Mouse (Mus musculus): ENCODE measurements around the gene Gramd1c.

Gramd1c gene

DNA sequence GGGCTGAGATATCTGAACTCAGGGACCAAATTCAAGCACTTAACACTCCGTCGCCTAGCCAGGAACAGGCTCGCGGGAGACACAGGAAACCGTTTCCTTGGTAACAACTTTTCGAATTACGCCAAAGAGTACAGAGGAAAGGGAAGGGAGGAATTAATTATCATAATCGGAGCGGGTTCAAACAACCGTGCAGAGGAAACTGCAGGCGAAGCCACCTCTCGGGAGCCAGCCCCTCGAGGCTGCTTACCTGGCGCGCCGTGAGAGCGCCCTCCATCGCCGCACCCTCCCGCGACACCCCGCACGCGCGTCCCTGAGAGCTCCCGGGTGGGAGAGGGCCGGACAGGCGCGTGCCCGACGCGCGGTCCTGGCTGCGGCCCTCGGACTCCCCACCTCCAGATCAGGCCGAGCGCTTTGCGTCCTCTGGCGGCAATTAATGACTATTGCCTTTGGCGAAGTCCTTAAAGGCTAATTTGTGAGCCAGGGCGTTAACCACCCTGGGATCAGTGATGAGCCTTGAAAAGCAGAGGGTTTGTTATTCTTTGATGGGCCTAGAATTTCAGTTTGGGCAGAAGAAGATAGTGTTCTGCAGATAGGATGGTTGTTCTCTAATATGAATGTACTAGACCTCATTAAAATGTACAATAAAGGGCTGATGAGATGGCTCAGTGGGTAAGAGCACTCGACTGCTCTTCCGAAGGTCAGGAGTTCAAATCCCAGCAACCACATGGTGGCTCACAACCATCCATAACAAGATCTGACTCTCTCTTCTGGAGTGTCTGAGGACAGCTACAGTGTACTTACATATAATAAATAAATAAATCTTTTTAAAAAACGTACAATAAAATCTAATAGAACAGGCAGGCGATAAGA, at the start of gene Gramd1c:
Gene Gramd1c (minus strand): TSS at position 321 of the 870 bp plus-strand sequence.
- peak; percentile 65 for DNase-seq

- DNase-seq, result peak; percentile 34
Measured at GRCm38 (mm10) chr16:44109002-44109401, 45.9 kb upstream of the Gramd1c start.

DNA sequence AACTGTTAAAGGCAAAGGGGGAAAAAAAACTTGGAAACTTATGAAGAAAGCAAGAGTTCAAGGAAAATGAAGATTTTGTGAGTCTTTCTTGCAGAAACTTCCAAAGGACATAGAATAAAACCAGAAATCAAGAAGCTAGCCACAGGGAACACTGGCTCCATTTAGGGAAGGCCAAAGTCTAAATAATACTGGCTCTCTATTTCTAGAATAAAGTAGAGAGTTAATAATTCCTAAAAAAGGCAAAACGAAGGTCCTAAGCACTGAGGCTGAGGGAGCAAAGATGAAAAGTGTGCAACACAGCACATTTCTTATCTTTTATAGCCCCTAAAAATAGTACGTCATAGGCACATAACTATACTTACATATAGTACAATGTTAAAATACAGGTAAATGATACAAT, 42.1 kb upstream of the Gramd1c start:
- no peak for DNase-seq

DNA sequence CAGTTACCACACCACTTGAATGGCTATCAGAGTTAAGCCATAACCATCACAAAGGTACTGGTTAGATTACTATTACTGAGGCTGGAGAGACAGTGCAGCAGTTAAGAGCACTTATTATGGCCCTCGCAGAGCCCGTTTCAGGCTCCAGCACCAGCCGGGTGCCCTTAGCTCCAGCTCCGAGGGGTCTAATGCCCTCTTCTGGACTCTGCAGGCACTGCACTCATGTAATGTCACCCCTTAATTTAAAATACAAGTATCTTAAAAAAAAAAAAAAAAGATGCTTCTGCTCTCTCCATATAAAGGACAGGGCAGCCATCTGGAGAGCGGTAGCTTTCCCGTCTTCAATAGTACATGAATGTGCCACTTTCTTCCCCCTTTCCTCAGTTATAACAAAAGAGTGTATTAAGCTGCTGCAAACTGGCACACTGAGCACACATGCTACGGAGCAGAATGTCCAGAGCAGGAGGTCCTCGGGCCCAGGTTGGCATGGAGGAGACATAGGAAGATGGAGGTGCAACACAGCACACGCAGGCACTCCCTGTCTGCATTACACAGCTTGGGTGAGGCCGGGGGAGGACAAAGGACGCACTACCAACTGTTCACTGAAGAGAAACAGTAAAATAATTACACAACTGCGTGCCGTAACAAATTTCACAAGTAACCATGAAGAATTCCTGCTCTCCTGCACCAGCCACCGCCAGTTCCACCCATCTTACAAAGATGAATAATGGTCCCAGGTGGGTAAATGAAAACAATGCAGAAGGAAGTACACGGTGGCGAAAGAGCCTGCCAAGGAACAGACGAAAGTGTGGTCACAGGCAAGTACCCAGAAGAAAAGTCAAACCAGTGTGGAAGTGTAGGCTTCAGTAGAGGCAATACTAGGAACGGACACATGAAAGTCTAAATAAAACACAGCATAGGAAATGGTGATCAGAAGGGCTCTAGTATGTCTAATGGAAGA, 40.9 kb upstream of the Gramd1c start:
- no peak for DNase-seq

DNA sequence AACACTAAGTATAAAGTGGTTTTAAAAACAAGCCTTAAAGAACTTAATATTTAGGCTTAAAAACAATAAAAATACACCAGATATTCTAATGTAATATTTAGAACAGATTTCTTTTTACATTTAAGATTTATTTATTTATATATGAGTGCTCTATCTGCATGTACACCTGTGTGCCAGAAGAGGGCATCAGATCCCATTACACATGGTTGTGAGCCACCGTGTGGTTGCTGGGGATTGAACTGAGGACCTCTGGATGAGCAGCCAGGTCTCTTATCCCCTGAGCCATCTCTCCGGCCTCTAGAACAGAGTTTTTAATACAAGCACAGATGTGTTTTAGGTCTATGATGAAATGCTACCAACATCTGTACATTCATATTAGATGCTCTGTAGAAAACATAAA, 39.8 kb upstream of the Gramd1c start:
- no peak for DNase-seq

- DNase-seq, result no peak
Measured at GRCm38 (mm10) chr16:44101181-44101710, 38.1 kb upstream of the Gramd1c start.

- DNase-seq, result no peak
Measured at GRCm38 (mm10) chr16:44099377-44099776, 36.2 kb upstream of the Gramd1c start.

DNA sequence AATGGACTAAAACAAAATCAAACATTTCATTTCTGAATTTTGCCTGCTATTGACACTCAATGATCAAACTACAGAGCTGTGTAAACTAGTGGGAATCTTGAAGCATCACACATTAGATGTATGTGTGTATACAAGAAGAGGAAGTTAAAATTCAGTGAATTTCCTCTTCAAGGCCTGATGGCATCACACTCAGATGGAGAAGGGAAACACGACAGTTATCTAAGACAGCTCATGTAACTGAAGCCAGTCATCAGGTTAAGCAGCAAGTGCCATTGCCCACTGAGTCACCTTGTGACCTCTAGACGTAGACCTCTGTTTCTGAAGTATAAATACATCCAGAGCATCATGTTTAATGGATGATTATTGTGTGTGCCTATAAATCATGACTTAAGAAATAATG, 24.5 kb upstream of the Gramd1c start:
- DNase-seq, result no peak

DNA sequence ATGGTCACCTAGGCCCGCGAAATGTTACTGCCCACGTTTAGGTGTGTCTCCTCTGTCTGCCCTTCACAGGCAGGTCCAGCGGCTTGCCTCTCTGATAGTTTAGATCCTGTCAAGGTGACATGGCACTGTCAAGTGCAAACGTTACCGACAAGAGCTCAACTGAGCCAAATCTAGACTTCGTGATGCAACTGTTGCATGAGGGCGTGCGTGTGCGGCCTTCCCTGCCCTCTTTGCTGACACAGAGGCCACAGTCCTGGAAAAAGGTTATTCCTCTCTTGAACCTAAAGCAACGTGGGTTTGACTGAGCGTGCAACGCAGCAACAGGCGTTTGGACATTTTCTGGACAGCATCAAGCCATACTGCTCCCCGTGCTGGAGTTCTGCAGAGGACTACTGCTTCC, 1.8 kb downstream of the Gramd1c start:
- DNase-seq, result no peak

DNA sequence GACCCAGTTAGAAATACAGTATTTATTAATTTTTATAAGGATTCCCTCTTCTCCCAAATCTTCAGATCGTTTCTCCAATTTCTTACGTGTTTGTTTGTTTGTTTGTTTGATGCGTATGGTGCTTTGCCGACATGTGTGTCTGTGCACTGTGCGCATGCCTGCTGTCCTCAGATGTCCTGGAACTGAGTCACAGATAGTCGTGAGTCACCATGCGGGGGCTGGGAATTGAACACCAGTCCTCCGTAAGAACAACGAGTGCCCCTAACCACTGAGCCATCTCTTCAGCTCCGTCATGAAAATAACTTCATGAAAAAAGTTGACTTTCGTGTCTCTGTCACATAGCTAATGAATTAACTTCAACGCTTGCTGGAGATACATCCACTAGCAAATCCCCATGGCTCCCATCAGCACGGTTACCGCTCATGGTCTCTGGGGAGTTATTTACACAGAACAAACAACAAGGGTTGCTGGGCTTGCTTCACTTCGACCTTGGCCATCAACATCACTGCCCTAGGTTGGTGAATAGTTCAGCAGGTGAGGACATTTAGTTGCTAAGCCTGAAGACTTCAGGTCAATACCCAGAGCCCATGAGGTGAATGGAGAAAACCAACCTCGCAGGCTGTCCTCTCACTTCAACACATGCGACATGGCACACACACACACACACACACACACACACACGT, 2.4 kb downstream of the Gramd1c start:
- no peak for DNase-seq

DNA sequence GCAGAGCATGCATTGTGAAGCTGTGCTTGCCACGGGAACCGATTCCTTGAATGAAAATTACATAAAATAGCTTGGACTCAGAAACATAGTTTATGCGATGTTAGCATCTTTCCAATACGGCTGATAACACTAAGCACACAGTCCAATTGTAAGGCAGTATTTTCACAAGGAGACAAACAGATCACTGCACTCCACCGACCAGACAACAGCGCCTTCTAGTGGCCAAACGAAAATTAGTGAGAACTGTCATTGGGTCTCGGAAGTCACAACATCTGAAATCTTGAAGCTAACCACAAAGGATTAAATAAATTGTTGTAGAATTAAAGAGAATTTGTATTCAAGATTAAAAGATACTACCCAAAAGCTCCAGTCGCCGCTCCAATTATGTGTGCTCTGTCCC, 4.4 kb downstream of the Gramd1c start:
- DNase-seq, result peak; percentile 74

GRCm38 (mm10) chr16:44055766-44056165, 7.4 kb downstream of the Gramd1c start:
- no peak for DNase-seq

DNA sequence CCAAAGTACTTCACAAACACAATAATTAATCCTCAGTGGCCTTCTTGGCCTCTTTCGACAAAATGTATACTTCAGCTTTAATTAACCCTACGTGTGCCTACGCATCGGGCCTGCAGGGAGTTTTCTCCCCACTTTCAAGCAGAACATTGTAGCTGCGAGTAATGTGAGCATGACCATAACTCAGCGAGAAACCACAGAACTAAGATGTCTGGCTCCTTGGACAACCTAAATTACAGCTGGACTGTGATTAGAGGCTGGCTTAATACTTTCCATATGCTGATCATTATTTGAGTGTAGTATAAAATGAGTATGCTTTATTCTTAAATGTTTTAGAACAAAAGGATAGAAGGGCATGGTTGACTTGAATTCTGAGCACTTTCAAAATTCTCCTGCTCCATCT, 9.9 kb downstream of the Gramd1c start:
- no peak for DNase-seq

DNA sequence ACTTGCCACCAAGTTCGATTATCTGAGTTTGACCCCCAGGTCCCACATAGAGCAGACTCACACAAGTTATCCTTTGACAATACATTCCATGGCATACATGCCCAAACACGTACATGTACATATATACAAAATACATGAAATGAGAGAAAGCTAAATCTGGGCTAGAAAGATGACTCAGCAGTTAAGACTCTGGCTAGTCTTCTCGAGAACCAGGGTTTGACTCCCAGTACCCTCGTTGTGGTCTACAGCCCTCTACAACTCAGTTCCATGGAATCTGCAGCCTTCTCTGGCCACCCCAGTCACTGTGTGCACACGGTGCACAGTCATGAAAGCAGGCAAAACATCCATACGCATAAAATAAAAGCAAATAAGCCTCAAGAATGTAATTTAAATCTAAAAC, 10.8 kb downstream of the Gramd1c start:
- DNase-seq, result no peak

DNA sequence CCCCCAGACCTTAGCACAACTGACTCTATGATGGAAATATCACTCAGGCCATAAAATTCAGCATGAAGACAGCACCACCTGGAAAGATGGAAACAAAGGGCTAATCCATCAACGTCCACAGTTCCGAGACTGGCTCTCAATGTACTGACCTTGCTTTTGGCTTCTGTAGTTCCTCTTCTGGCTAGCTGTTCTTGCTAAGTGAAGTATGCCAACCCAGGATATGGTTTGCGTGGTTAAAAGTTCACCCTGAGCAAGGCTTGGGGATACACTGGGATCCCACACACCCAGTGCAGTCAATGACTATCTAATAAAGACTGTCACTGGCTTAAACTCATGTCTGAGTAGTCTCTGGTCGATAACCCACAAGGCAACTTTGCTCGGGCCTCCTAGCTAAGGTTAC, 13.0 kb downstream of the Gramd1c start:
- no peak for DNase-seq

DNA sequence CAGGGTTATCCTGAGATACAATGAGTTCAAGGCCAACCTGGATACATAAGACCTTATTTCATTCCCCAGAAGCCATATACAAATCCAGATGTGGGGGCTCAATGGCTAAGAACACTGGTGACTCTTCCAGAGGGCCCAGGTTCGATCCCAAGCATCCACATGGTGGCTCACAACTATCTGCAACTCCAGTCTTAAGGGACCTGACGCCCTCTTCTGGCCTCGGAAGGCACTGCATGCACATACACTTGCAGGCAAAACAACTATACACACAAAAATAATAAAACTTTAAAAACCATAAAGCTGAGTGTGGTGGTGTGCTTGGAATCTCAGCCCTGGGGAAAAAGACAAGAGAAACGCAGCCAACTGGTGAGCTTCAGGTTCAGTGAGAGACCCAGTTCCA, 24.0 kb downstream of the Gramd1c start:
- DNase-seq, result no peak

DNA sequence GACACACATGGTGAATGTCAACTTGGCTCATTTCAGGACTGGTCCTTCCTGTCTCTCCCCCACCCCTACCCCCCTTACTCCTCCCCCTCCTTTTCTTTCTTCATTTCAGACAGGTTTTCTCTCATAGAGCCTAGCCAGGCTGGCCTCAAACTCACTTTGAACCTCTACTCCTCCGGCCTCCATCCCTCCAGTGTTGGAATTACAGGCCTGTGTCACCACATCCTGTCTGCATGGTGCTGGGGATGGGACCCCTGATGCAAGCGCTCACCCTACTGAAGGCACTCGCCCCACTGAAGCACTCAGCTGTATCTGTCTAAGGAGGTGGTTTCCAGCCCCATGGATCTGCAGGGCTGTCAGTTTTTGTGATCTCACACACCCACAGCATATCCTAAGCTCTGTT, 27.9 kb downstream of the Gramd1c start:
- DNase-seq, result no peak

GRCm38 (mm10) chr16:44033365-44033764, 29.8 kb downstream of the Gramd1c start:
- DNase-seq, result no peak

GRCm38 (mm10) chr16:44029273-44029672, 33.9 kb downstream of the Gramd1c start:
- no peak for DNase-seq

- DNase-seq, result no peak
Measured at GRCm38 (mm10) chr16:44026822-44027221, 36.3 kb downstream of the Gramd1c start.

DNA sequence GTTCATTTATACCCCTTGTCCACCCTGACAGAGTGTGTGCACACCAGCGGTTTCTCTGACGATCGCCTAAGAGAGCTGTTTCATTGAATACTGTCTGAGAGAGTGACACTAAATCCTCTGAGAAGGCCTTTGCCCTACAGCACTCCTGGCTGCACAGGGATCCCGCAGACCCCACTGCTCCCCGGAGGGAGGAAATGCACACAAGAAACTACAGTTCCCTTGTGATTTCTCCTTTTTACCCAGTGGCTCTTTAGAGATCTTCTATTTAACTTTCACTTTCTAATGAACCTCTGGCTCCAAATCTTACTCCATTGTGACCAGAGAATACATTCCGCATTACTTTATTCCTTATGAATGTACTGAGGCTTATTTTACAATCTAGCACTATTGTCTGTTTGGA, 36.9 kb downstream of the Gramd1c start:
- no peak for DNase-seq

DNA sequence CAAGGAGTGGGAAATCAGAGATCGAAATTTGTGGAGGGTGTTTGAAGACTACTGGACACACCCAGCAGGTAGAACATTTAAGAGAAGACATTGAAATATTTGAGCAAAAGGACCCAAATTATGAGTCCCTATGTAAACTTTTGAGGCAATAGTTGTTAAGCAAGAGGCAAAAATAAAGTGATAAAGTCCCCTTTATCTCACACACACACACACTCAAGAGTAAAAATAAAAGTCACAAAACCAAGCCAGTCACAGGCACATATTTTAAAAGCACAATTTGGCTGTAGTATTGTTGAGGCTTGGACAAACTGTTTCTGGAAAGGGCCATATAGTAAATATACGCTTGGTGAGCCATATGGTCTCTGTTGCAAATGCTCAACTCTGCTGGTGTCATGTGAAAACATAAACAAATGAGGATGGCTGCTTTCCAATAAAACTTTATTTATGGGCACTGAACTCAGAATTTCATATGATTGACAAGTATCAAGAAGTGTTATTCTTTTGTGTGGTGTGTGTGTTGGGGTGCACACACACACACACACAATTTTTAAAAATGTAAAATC, 44.1 kb downstream of the Gramd1c start:
- no peak for DNase-seq

- no peak for DNase-seq
Measured at GRCm38 (mm10) chr16:44018372-44018771, 44.8 kb downstream of the Gramd1c start.

Measured in right cerebral cortex, adult 18-20 months (tissue).